Mouse (Mus musculus) kidney, embryonic 16.5 days (tissue): ENCODE measurements around the gene Tnfrsf4. TPM values are rescaled to one million over a fixed set of nuclear protein-coding genes. Genes with fewer than 3 reads are reported as not detected.

Experiments used
- ATAC-seq: fragments of 200-750 bp; cut with Nextera tagmentation; 2 replicates; pipeline ENCODE4 v1.8.0; 2017; ENCODE audit warnings: moderate TSS enrichment; ENCODE audit not compliant: low FRiP score, low TSS enrichment
- H3K27ac ChIP-seq: fragments of 300-500 bp; sonication (generic); 2 replicates; pipeline ENCODE4 v1.5.1; 2014; ENCODE audit warnings: low read length
- H3K27me3 ChIP-seq: fragments of 300-500 bp; sonication (generic); 2 replicates; pipeline ENCODE4 v1.6.1; 2014; ENCODE audit warnings: low read length, control low read depth, mixed read lengths; ENCODE audit not compliant: insufficient read depth
- H3K36me3 ChIP-seq: fragments of 300-500 bp; sonication (generic); 2 replicates; pipeline ENCODE4 v1.6.1; 2014; ENCODE audit warnings: low read length, control low read depth, mixed read lengths; ENCODE audit not compliant: insufficient read depth
- H3K4me1 ChIP-seq: fragments of 300-500 bp; sonication (generic); 2 replicates; pipeline ENCODE4 v1.6.1; 2014; ENCODE audit warnings: low read length, control low read depth, mixed read lengths; ENCODE audit not compliant: insufficient read depth
- H3K4me2 ChIP-seq: fragments of 300-500 bp; sonication (generic); replicated peaks from 2 replicates; pipeline ENCODE4 v1.6.1; 2014; ENCODE audit warnings: low read depth, low read length
- H3K4me3 ChIP-seq: fragments of 300-500 bp; sonication (generic); 2 replicates; pipeline ENCODE4 v1.5.1; 2014; ENCODE audit warnings: mild to moderate bottlenecking, low read length
- H3K9ac ChIP-seq: fragments of 300-500 bp; sonication (generic); replicated peaks from 2 replicates; pipeline ENCODE4 v1.6.1; 2014; ENCODE audit warnings: low read length
- H3K9me3 ChIP-seq: fragments of 300-500 bp; sonication (generic); 2 replicates; pipeline ENCODE4 v1.6.1; 2016; ENCODE audit warnings: low read length, control low read depth
- WGBS: fragments of 180-500 bp; shearing (Covaris S2); extraction: QIAGEN DNeasy Blood & Tissue Kit; methylation state at CpG from one replicate; pipeline ENCODE4 v1.1.7; 2014; 5-methylcytosine and 5-hydroxymethylcytosine counted together
- polyA plus RNA-seq: library from polyadenylated mRNA; unstranded; fragments of >200 nt; fragmentation: Nextera tagmentation; extraction: Ambion mirVana; gene quantifications from 2 replicates; pipeline ENCODE4 v1.2.1, GENCODE M21; 2015

The Tnfrsf4 gene
- polyA plus RNA-seq, 1 experiment from 2014 or later = 1.2 TPM

DNA sequence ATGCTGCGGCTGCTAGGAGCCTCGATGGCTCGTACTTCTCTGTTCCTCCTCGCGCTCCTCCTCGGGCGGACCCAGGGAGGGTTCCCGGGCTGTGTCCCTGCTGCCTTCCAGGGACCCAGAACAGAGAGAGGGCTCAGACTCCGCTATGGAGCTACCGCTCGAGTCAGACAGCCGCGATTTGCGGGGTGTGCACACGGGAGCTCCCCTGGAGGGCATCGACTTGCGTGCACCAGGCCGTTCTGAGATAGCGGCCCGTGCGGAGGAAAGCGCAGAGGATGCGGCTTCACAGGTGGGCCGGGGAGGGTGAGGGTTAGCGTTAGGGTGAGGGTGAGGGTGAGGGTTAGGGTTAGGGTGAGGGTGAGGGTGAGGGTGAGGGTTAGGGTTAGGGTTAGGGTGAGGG, 21.3 kb downstream of the Tnfrsf4 start:
- Histone ChIP-seq H3K4me3 (peak overlapping the region; percentile 26), H3K4me2 (peak overlapping the region; percentile 44), H3K9ac (peak overlapping the region; percentile 31; the same call in 1 of the 2 replicates), H3K9me3 (no peaks in the 10 kb centered on the region), H3K27me3 (peaks cover 8% of the 10 kb centered on the region; the same call in 1 of the 2 replicates), H3K36me3 (no peaks in the 10 kb centered on the region), H3K4me1 (peaks cover 34% of the 10 kb centered on the region), H3K27ac (no peak overlapping the region)
- ATAC-seq = no peak
- 15% methylated on average over 24 of the region's 25 CpGs for WGBS

DNA sequence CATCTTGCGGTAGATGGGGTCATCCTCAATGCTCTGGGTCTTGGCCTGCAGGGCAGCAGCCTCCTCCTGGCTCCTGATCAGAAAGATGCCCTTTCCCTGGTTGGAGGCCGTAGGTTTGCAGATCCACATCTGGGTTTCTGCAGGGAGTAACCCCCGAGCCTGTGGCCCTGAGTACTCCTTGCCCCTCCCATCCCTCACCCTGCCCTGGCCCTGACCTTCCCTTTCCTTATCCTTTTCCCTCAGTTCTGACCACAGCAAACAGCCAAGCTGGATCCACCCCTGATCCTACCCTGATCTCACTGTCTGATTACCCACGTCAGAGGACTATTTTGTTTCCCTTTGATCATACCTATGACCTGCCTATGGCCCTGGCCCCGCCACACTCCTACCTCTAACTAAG, 31.1 kb downstream of the Tnfrsf4 start:
- Histone ChIP-seq H3K27me3 (no peaks in the 10 kb centered on the region), H3K9me3 (no peaks in the 10 kb centered on the region), H3K9ac (no peak overlapping the region), H3K4me2 (no peak overlapping the region), H3K4me3 (no peak overlapping the region), H3K27ac (no peak overlapping the region), H3K4me1 (no peaks in the 10 kb centered on the region), H3K36me3 (no peaks in the 10 kb centered on the region)
- ATAC-seq = no peak
- 50% methylated on average over 5 of the region's 5 CpGs for WGBS

GRCm38 (mm10) chr4:156049779-156050178, 36.1 kb downstream of the Tnfrsf4 start:
- H3K27ac ChIP-seq = no peak overlapping the region
- WGBS = 61% methylated on average over 3 of the region's 3 CpGs
- no peak for ATAC-seq

DNA sequence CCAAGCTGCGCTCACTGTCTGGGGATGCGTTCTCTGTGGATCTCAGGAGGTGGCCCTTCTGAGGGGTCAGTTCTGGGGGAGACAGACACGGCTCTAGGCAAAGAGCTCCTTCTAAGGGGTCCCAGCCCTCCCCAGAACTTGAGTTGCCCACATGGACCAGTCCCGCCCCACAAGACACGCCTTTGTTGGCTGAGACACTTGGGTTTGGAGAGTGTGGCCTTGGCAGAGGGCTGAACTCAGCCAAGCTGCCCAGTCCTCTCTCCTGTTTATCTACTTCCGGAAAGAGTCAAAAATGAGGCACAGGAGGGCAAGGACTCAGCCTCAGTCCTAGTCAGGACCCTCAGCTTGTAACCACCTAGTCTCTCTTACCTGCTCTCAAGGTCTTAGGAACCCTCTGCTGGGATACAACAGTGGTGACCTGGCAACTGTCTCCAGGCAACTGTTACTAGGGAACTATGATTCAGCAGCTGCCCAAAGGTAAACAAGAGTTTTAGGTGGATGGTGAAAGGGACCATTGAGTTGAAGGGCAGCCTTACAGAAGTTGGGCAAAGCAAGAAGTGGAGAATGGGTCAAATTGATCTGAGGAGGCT, 36.8 kb downstream of the Tnfrsf4 start:
- H3K9ac ChIP-seq = no peak overlapping the region
- no peaks in the 10 kb centered on the region for H3K27me3 ChIP-seq
- H3K36me3 ChIP-seq = no peaks in the 10 kb centered on the region
- H3K27ac ChIP-seq = no peak overlapping the region
- H3K9me3 ChIP-seq = no peaks in the 10 kb centered on the region
- peaks cover 6% of the 10 kb centered on the region for H3K4me1 ChIP-seq
- H3K4me2 ChIP-seq = no peak overlapping the region
- WGBS = 75% methylated on average over 6 of the region's 6 CpGs
- ATAC-seq = no peak
- H3K4me3 ChIP-seq = no peak overlapping the region

More at GRCm38 (mm10) chr4:156049779-156050178, 36.1 kb downstream of the Tnfrsf4 start:
- Histone ChIP-seq H3K9me3 (no peaks in the 10 kb centered on the region), H3K9ac (no peak overlapping the region), H3K4me1 (peaks cover under 1% of the 10 kb centered on the region; the same call in 1 of the 2 replicates), H3K4me3 (no peak overlapping the region), H3K4me2 (no peak overlapping the region), H3K27me3 (no peaks in the 10 kb centered on the region), H3K36me3 (no peaks in the 10 kb centered on the region)

- no peak for ATAC-seq
- H3K27me3 ChIP-seq = no peaks in the 10 kb centered on the region
- H3K9me3 ChIP-seq = no peaks in the 10 kb centered on the region
- H3K4me2 ChIP-seq = no peak overlapping the region
- no peak overlapping the region for H3K4me3 ChIP-seq
- whole genome bisulfite sequencing = 80% methylated on average over 4 of the region's 4 CpGs
- peaks cover 11% of the 10 kb centered on the region for H3K4me1 ChIP-seq
- no peaks in the 10 kb centered on the region for H3K36me3 ChIP-seq
- H3K9ac ChIP-seq = no peak overlapping the region
- no peak overlapping the region for H3K27ac ChIP-seq
Measured at GRCm38 (mm10) chr4:156053113-156053512, 39.5 kb downstream of the Tnfrsf4 start.

DNA sequence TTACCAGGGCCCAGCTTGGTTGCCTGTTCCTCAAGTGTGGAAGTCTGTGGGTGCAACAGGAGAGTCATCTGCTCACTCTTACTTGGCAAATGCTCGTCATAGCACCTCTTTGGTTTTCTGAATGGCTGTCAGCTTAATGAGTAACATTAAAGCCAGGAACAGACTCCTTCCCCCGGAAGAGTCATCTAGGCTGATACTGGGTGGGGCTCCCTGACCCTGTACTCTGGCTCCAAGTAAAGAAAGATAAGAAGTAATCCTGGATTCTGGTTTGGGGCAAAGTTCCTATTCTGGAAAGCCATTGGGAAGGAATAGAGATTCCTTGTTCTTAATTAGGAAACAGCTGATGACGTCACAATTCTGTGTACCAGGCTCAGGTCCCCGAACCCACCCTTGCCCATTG, 40.5 kb downstream of the Tnfrsf4 start:
- no peak for ATAC-seq
- no peaks in the 10 kb centered on the region for H3K9me3 ChIP-seq
- H3K36me3 ChIP-seq = no peaks in the 10 kb centered on the region
- H3K27ac ChIP-seq = no peak overlapping the region
- no peak overlapping the region for H3K9ac ChIP-seq
- H3K27me3 ChIP-seq = no peaks in the 10 kb centered on the region
- 67% methylated on average over 4 of the region's 4 CpGs for WGBS
- H3K4me3 ChIP-seq = no peak overlapping the region
- H3K4me1 ChIP-seq = peaks cover 11% of the 10 kb centered on the region
- H3K4me2 ChIP-seq = no peak overlapping the region

- H3K4me2 ChIP-seq = no peak overlapping the region
- H3K4me3 ChIP-seq = no peak overlapping the region
- H3K36me3 ChIP-seq = no peaks in the 10 kb centered on the region
- H3K4me1 ChIP-seq = peaks cover 11% of the 10 kb centered on the region
- 90% methylated on average over 6 of the region's 6 CpGs for WGBS
- no peak overlapping the region for H3K27ac ChIP-seq
- H3K9ac ChIP-seq = no peak overlapping the region
- ATAC-seq = no peak
- H3K9me3 ChIP-seq = no peaks in the 10 kb centered on the region
- no peaks in the 10 kb centered on the region for H3K27me3 ChIP-seq
Measured at GRCm38 (mm10) chr4:156054606-156055005, 41.0 kb downstream of the Tnfrsf4 start.

GRCm38 (mm10) chr4:156055173-156055572, 41.5 kb downstream of the Tnfrsf4 start:
- ATAC-seq = no peak
- Histone ChIP-seq H3K36me3 (no peaks in the 10 kb centered on the region), H3K27ac (no peak overlapping the region), H3K9ac (no peak overlapping the region), H3K4me3 (no peak overlapping the region), H3K4me2 (no peak overlapping the region), H3K9me3 (no peaks in the 10 kb centered on the region), H3K27me3 (no peaks in the 10 kb centered on the region), H3K4me1 (peaks cover 11% of the 10 kb centered on the region)
- 96% methylated on average over 5 of the region's 5 CpGs for WGBS

GRCm38 (mm10) chr4:156057702-156058101, 44.1 kb downstream of the Tnfrsf4 start:
- H3K27me3 ChIP-seq = no peaks in the 10 kb centered on the region
- peak overlapping the region; percentile 57 for H3K27ac ChIP-seq
- peak overlapping the region; percentile 13 for H3K9ac ChIP-seq
- H3K4me3 ChIP-seq = peak overlapping the region; percentile 47
- peak overlapping the region; percentile 55 for H3K4me2 ChIP-seq
- ATAC-seq = no peak
- peaks cover 11% of the 10 kb centered on the region for H3K4me1 ChIP-seq
- H3K9me3 ChIP-seq = no peaks in the 10 kb centered on the region
- no peaks in the 10 kb centered on the region for H3K36me3 ChIP-seq
- 58% methylated on average over 10 of the region's 10 CpGs for WGBS

DNA sequence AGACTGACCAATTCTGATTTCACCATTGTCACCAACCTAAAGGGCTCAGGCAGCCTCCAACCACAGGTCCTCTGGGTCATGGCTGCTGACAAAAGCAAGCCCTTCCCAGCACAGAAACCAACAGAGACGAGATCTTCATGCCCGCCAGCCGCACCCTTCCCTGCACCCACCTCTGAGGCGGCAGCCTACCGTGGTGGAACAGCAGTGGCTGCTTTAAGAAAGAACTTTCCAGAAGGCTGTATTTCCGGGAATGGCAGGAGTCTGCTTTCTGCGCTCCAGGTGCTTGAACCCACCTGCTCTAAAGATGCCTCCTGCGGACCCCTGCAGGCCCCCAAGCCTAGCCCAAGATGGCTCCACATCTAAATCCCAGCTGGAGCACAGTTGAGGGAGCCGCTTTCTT, 45.2 kb downstream of the Tnfrsf4 start:
- Histone ChIP-seq H3K27me3 (no peaks in the 10 kb centered on the region), H3K4me2 (peak overlapping the region; percentile 55), H3K4me1 (peaks cover 11% of the 10 kb centered on the region), H3K36me3 (no peaks in the 10 kb centered on the region), H3K9me3 (no peaks in the 10 kb centered on the region), H3K9ac (peak overlapping the region; percentile 74), H3K27ac (peak overlapping the region; percentile 98), H3K4me3 (peak overlapping the region; percentile 47)
- ATAC-seq = no peak
- WGBS = 64% methylated on average over 9 of the region's 9 CpGs
